Mouse (Mus musculus) hindbrain, embryonic 10.5 days (tissue): ENCODE data around the gene Stx6. TPM values are rescaled to one million over a fixed set of nuclear protein-coding genes. Genes with fewer than 3 reads are reported as not detected.

ENCODE experiments used
- DNase-seq: peaks from one replicate; pipeline ENCODE4 v3.0.0-alpha.2; 2017; ENCODE audit warnings: low spot score
- H3K27ac ChIP-seq: fragments of 300-500 bp; sonication (generic); 2 replicates; pipeline ENCODE4 v1.5.1; 2016; ENCODE audit warnings: mild to moderate bottlenecking, moderate library complexity
- H3K27me3 ChIP-seq: fragments of 300-500 bp; sonication (generic); 2 replicates; pipeline ENCODE4 v1.6.1; 2016; ENCODE audit warnings: mild to moderate bottlenecking; ENCODE audit not compliant: poor library complexity, insufficient read depth, severe bottlenecking
- H3K36me3 ChIP-seq: fragments of 300-500 bp; sonication (generic); 2 replicates; pipeline ENCODE4 v1.6.1; 2016; ENCODE audit warnings: mild to moderate bottlenecking, moderate library complexity
- H3K4me1 ChIP-seq: fragments of 300-500 bp; sonication (generic); replicated peaks from 2 replicates; pipeline ENCODE4 v1.6.1; 2016; ENCODE audit warnings: mild to moderate bottlenecking
- H3K4me3 ChIP-seq: fragments of 300-500 bp; sonication (generic); 2 replicates; pipeline ENCODE4 v1.5.1; 2016; ENCODE audit warnings: mild to moderate bottlenecking, moderate library complexity
- H3K9me3 ChIP-seq: fragments of 300-500 bp; sonication (generic); 2 replicates; pipeline ENCODE4 v1.6.1; 2016; ENCODE audit warnings: mild to moderate bottlenecking, moderate library complexity
- WGBS: fragments of 180-500 bp; shearing (Covaris S2); methylation state at CpG from one replicate; pipeline ENCODE4 v1.1.7; 2016; 5-methylcytosine and 5-hydroxymethylcytosine counted together
- polyA plus RNA-seq: library from polyadenylated mRNA; unstranded; fragments of >200 nt; fragmentation: Nextera tagmentation; extraction: Ambion mirVana; gene quantifications from 2 replicates; pipeline ENCODE4 v1.2.1, GENCODE M21; 2016

Stx6 gene
- polyA plus RNA-seq, 1 experiment from 2014 or later = 101 TPM

GRCm38 (mm10) chr1:155134866-155135265 lies 23.6 kb upstream of the Stx6 start:
- WGBS = 52% methylated on average over 8 of the region's 8 CpGs

GRCm38 (mm10) chr1:155138795-155139194 lies 19.7 kb upstream of the Stx6 start:
- WGBS = 89% methylated on average over 7 of the region's 7 CpGs
- no peaks in the 10 kb centered on the region for H3K36me3 ChIP-seq
- H3K4me1 ChIP-seq = peaks cover 9% of the 10 kb centered on the region
- no peak for DNase-seq
- H3K27ac ChIP-seq = no peak overlapping the region
- H3K4me3 ChIP-seq = no peak overlapping the region
- no peaks in the 10 kb centered on the region for H3K9me3 ChIP-seq
- no peaks in the 10 kb centered on the region for H3K27me3 ChIP-seq

More at GRCm38 (mm10) chr1:155134866-155135265, 23.6 kb upstream of the Stx6 start:
- Histone ChIP-seq H3K27me3 (no peaks in the 10 kb centered on the region), H3K36me3 (no peaks in the 10 kb centered on the region), H3K9me3 (no peaks in the 10 kb centered on the region), H3K4me3 (no peak overlapping the region), H3K27ac (no peak overlapping the region), H3K4me1 (peaks cover 9% of the 10 kb centered on the region)
- DNase-seq = no peak

GRCm38 (mm10) chr1:155140076-155140475 lies 18.4 kb upstream of the Stx6 start:
- DNase-seq = peak; percentile 24

GRCm38 (mm10) chr1:155145620-155146019 lies 12.9 kb upstream of the Stx6 start:
- Histone ChIP-seq H3K4me3 (no peak overlapping the region), H3K9me3 (no peaks in the 10 kb centered on the region), H3K27me3 (no peaks in the 10 kb centered on the region), H3K27ac (no peak overlapping the region), H3K36me3 (no peaks in the 10 kb centered on the region), H3K4me1 (no peaks in the 10 kb centered on the region; the same call in 1 of the 2 replicates)
- no peak for DNase-seq
- WGBS = 72% methylated on average over 6 of the region's 6 CpGs

More at GRCm38 (mm10) chr1:155140076-155140475, 18.4 kb upstream of the Stx6 start:
- H3K4me3 ChIP-seq = no peak overlapping the region
- no peak overlapping the region for H3K27ac ChIP-seq
- H3K9me3 ChIP-seq = no peaks in the 10 kb centered on the region
- 71% methylated on average over 2 of the region's 2 CpGs for WGBS
- H3K27me3 ChIP-seq = no peaks in the 10 kb centered on the region
- H3K4me1 ChIP-seq = no peaks in the 10 kb centered on the region; the same call in 1 of the 2 replicates
- no peaks in the 10 kb centered on the region for H3K36me3 ChIP-seq

GRCm38 (mm10) chr1:155146572-155146980 lies 11.9 kb upstream of the Stx6 start, which contains the start of gene Mr1:
Gene Mr1 (minus strand): TSS chr1:155146814.
- 59% methylated on average over 8 of the region's 8 CpGs for WGBS
- Histone ChIP-seq H3K9me3 (no peaks in the 10 kb centered on the region), H3K4me1 (no peaks in the 10 kb centered on the region; the same call in 1 of the 2 replicates), H3K27me3 (no peaks in the 10 kb centered on the region), H3K4me3 (no peak within 1 kb of the TSS), H3K27ac (no peak within 1 kb of the TSS), H3K36me3 (no peaks in the 10 kb centered on the region)
- DNase-seq = no peak

GRCm38 (mm10) chr1:155147228-155147627 lies 11.3 kb upstream of the Stx6 start:
- no peaks in the 10 kb centered on the region for H3K36me3 ChIP-seq
- no peak overlapping the region for H3K4me3 ChIP-seq
- no peak for DNase-seq
- H3K27ac ChIP-seq = no peak overlapping the region
- WGBS = 87% methylated on average over 2 of the region's 2 CpGs
- H3K4me1 ChIP-seq = no peaks in the 10 kb centered on the region; the same call in 1 of the 2 replicates
- no peaks in the 10 kb centered on the region for H3K27me3 ChIP-seq
- no peaks in the 10 kb centered on the region for H3K9me3 ChIP-seq

GRCm38 (mm10) chr1:155149403-155149802 lies 9.1 kb upstream of the Stx6 start:
- DNase-seq = no peak
- Histone ChIP-seq H3K27me3 (no peaks in the 10 kb centered on the region), H3K27ac (no peak overlapping the region), H3K4me3 (no peak overlapping the region), H3K9me3 (no peaks in the 10 kb centered on the region), H3K36me3 (no peaks in the 10 kb centered on the region), H3K4me1 (no peaks in the 10 kb centered on the region; the same call in 1 of the 2 replicates)
- 88% methylated on average over 3 of the region's 3 CpGs for WGBS

- no peaks in the 10 kb centered on the region for H3K9me3 ChIP-seq
- no peaks in the 10 kb centered on the region; the same call in 1 of the 2 replicates for H3K4me1 ChIP-seq
- WGBS = 90% methylated on average over 5 of the region's 5 CpGs
- no peak for DNase-seq
- H3K27me3 ChIP-seq = no peaks in the 10 kb centered on the region
- H3K4me3 ChIP-seq = no peak overlapping the region
- no peaks in the 10 kb centered on the region for H3K36me3 ChIP-seq
- H3K27ac ChIP-seq = no peak overlapping the region
Measured at GRCm38 (mm10) chr1:155150821-155151220, 7.7 kb upstream of the Stx6 start.

- H3K4me1 ChIP-seq = peaks cover 5% of the 10 kb centered on the region; the same call in 1 of the 2 replicates
- no peak for DNase-seq
- peak overlapping the region; percentile 8; the same call in 1 of the 2 replicates for H3K27ac ChIP-seq
- WGBS = 78% methylated on average over 4 of the region's 4 CpGs
- no peak overlapping the region for H3K4me3 ChIP-seq
- H3K9me3 ChIP-seq = no peaks in the 10 kb centered on the region
- H3K36me3 ChIP-seq = no peaks in the 10 kb centered on the region
- no peaks in the 10 kb centered on the region for H3K27me3 ChIP-seq
Measured at GRCm38 (mm10) chr1:155153906-155154305, 4.6 kb upstream of the Stx6 start.

- H3K4me3 ChIP-seq = peak overlapping the region; percentile 94
- DNase-seq = peak; percentile 68
- no peaks in the 10 kb centered on the region for H3K9me3 ChIP-seq
- under 1% methylated on average over 46 of the region's 46 CpGs for WGBS
- H3K36me3 ChIP-seq = no peaks in the 10 kb centered on the region
- peaks cover 22% of the 10 kb centered on the region for H3K4me1 ChIP-seq
- H3K27me3 ChIP-seq = no peaks in the 10 kb centered on the region
- peak overlapping the region; percentile 98 for H3K27ac ChIP-seq
Measured at GRCm38 (mm10) chr1:155158970-155159484, 512 bp downstream of the Stx6 start.

GRCm38 (mm10) chr1:155167453-155167852 lies 8.9 kb downstream of the Stx6 start:
- DNase-seq = no peak
- H3K27ac ChIP-seq = no peak overlapping the region
- no peaks in the 10 kb centered on the region for H3K9me3 ChIP-seq
- H3K27me3 ChIP-seq = no peaks in the 10 kb centered on the region
- H3K4me1 ChIP-seq = 0 out of 2 replicates have a peak, but pooled peaks cover 5% of the 10 kb centered on the region
- peaks cover 4% of the 10 kb centered on the region; the same call in 1 of the 2 replicates for H3K36me3 ChIP-seq
- 91% methylated on average over 3 of the region's 3 CpGs for whole genome bisulfite sequencing
- H3K4me3 ChIP-seq = no peak overlapping the region

GRCm38 (mm10) chr1:155169935-155170334 lies 11.4 kb downstream of the Stx6 start:
- Histone ChIP-seq H3K9me3 (no peaks in the 10 kb centered on the region), H3K27ac (no peak overlapping the region), H3K36me3 (peaks cover 16% of the 10 kb centered on the region), H3K27me3 (no peaks in the 10 kb centered on the region), H3K4me1 (0 out of 2 replicates have a peak, but pooled peaks cover 3% of the 10 kb centered on the region), H3K4me3 (no peak overlapping the region)
- no peak for DNase-seq

GRCm38 (mm10) chr1:155172895-155173643 lies 14.6 kb downstream of the Stx6 start:
- 89% methylated on average over 3 of the region's 3 CpGs for WGBS
- Histone ChIP-seq H3K4me1 (0 out of 2 replicates have a peak, but pooled peaks cover 3% of the 10 kb centered on the region), H3K36me3 (peaks cover 45% of the 10 kb centered on the region), H3K4me3 (no peak overlapping the region), H3K9me3 (no peaks in the 10 kb centered on the region), H3K27ac (no peak overlapping the region), H3K27me3 (no peaks in the 10 kb centered on the region)
- DNase-seq = no peak
